Mouse (Mus musculus) right cerebral cortex, postnatal 36 days (tissue): ENCODE measurements at regions not wholly inside any gene's neighbourhood (a gene's known extent, or its start where the extent isn't known, plus 50 kb on each side); places are given as distances from the start of the nearest gene placed in this dataset.
A peak's percentile ranks its signal among the peaks of the same experiment; 100 is the strongest.

ENCODE experiments used
- DNase-seq, 2 experiments: peaks; one replicate each; pipeline ENCODE4 v3.0.0; 2022; ENCODE audit warnings: low spot score in 2 of 2, mixed read lengths in 1 of 2

DNA sequence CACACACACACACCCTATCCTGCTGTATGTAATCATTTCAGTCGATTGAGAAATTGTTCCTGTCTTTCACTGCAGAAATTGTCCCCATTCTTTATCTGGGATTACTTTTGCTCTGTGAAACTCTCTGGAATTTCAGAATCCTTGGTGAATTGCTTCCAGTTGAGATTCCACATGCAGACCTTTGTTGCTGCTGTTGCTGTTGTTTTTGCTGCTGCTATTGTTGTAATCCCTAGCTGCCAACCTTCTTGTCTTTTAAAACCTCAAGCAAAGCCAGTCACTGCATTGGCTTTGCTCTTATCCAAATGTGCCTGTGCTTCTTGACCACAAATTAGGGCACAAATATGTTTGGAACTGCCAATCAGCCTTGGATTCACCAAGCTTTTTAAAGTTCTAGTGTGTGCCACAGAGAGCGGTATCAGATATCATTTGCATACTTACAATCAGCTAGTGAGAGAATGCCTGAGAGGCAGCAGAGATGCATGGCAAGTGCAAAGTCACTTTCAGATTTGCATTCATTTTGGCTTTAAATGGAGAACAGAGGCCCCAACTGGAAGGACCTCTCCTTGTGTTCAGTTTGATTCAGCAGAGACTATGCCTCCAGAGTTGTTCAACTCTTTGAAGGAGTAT, 1187.0 kb upstream of the Map3k7 start:
- no peak for DNase-seq

DNA sequence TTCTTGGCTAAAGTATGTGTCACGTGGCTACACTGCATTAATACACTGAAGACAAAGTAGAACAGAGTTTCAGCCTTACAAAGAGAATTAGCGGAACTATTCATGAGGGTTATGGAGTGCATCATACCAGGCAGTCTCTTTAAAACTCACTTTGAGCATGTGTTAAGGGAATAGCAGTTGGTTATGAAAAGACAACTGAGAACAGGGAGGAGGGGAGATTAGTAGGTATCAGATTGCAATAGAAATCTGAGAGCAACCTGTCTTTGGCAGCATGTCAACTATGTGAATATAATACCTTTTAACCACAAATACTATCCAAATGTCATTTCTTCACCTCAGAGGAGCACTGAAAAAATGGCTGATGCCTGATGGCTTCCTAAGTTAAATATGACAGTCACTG, 1182.2 kb upstream of the Map3k7 start:
- DNase-seq: no peak

DNA sequence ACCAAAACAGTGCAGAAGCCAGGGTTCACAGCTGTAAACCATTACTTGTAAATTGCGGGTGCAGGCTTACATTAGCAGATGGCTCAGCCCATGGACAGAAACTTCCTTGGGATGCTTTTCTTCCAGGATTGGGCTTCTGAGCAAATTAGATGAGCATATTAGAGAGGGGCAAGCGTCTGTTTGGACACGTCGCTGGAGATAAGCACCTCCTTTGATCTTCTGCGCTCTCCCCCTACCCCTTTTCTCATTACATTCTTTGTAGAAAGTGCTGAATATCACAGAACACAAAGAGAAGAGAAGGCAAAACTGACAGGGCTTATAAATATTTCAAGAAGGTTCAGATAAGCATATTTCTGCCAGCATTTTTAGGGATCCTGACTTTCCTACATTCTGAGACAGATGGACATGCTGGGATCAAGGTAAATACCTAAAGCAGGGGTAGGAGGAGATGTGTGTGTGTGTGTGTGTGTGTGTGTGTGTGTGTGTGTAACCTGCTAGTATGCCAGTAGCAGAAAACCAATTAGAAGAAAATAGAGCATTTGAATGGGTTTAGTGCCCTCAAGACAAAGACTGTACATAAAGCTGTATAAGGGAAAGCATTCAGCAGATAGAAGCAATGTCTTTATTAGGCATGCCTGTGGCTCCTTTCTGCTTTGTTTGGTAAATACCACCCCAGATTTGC, 1173.8 kb upstream of the Map3k7 start:
- no peak for DNase-seq

DNA sequence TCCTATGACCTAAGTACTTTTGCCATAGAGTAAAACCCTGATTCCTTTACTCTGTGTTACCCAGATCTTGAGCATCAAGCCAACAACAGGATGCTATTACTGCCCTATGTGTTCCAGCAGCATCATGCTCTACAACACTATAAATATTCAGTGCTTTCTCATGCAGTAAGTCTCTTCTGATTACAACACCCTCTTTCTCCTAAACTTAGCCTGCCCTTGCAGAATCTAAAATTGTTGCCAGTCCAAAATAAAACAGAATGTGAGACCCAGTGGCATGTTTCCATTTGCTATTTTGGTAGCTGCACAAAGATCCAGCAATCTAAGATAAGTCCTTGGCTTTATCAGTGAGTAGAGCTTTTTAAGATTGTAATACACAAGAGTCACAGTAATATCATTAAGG, 1154.1 kb upstream of the Map3k7 start:
- DNase-seq: peak; percentile 0 to 15

DNA sequence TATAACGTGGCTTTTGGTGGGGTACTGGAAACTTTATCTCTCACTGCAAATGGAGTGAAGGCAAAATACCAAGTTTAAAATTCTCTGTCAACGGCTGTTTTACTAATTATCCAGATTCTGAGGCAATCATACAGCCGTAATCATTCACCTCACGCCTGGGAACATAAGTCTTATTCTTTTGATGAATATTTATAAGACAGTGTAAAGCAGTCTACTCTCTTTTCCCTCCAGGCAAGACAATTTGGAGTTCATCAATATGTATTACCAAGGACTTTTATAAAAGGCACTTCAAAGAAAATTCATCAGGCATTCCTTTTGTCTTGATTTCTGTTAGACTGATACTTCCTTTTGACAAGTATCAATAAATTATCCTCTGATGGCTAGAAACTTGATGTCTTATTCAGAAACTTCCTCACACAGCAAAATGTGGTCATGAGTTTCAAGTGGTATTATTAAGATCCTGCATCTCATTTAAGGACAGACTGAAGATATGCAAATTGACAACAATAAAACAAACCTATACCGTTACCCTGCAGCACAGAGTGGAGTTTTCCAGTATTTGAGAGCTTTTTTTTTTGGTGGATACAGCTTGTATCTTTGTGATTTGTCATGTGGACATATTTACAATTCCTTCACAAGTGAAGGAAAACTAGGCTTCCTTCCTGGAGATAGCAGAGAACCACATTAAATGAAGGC, 1108.4 kb upstream of the Map3k7 start:
- DNase-seq: no peak

DNA sequence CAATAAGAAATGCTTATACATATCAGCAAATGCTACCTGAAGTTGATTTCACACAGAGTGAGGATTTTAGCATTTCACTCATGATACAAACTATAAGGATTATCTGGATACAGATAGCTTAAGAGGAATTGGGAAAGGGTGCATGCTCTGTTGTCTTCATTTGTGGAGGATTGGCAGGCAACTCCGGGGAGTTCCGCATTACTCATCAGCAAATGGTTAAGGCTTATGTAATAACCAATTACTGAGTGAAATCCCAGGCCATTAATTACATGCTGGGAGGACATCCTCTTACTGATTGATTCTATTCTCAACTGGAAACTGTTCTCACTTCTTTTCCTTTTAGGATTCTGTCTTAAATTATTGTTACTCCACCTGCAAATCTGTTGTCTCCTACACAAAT, 1058.9 kb upstream of the Map3k7 start:
- DNase-seq: no peak

DNA sequence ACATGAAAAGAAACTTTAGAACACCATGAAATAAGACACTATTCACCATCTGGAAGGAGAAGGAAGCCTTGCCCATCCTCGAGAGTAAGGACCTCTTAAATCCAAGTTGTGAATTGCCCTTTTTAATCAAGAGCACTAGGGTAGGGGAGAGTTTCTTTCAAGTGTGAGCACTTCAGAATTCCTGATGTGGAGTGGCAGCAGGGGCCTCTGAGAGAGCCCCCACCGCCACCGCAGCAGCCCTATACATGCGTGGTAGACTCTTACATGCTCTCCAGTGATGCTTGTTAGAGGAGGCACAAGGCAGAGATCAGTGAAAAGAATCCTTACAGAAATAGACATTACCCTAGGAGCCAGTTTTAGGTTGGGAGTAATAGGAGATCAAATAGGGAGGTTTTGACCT, 1041.0 kb upstream of the Map3k7 start:
- DNase-seq: no peak

DNA sequence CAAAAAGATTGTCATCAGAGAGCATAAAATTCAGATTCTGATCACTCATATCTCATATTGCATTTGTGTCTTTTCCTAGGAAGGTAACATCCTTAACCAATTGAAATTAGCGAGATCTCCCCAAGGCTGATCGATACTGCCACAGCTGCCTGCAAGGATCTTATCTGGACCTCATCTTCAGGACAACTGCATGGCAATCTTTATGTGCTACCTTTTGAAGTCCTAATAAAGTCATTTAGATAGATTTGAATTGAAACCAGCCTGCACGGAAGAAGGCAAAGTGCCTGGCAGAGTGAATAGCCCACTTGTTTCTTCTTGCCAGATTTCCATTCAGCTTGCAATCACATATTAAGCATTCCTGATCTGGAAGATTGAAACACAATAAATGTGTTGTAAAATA, 1031.5 kb upstream of the Map3k7 start:
- DNase-seq: no peak

DNA sequence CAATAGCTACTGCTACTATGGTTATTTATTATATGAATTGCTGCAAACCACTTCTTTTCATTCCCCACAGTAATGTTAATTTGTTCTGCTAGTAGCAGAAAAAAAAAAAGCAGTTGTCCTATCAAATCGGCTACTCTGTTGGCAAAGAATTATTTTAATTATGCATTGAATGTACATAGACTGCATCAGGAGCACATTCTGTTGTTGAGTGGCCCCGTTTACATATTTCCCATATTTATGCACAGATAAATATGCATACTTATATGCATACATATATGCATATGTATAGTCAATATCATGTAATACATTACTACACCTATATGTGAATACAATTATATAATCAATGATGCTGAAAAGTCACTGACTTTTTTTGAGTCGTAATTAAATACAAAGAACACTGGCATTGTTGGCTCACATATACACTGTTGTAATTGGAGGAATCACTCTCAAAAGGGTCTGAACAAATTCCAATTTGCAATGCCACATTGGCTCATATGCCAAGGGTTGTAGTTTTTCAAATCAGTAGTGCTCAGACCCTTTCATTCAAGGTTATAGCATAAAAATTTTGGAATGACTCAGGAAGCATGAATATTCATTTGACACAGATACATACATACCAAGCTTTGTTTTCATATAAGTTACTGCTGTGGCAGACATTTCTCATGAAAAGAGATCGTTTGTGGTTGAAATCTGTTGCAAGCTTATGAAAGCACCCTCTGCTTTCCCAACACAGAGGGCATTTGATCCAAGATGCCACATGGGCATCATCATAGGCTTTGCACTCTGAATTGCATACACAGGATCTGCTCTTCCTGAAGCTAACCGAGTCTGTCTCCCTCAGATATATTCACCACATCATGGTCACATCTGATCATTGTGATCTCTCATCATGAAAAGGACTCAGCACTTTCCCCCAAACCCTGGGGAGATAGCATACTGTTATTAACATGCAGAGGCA, 1030.6 kb upstream of the Map3k7 start:
- no peak for DNase-seq

DNA sequence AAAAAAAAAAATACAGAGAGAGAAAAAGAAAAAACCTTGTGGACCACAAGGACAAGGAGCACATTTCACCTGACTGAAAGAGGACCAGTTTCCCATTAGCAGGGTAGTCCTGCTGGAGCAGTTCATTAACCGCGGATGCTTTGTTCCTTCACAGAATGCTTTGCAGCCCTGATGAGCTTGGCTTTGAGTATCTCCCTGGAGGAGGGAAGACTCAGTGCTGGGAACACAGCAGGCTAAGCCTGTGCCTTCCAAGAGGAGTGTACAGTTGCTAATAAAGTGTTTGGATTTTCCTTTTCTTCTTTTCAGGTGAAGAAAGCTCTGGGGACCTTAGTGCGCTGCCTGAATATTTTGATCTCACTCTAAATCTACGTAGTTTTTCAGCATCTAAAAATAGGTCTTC, 980.3 kb upstream of the Map3k7 start:
- DNase-seq: no peak

DNA sequence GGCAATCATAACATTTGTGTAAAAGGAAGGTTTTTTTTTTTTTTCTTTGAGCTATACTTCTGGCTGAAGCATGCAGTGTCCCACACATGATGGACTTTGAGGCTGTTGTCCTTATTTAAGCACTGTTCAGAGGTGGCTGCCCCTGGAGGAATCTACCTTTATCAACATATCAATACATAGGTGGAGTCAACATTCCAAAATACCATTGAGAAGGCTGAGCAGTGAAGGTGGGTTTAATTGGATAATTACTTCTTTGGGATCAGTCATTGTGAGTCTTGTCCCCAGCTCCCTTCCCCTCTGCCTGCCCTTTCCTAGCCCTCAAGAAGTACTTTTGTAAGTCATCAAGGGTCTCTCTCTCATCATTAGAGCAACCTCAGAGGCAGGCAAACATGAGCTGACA, 951.9 kb upstream of the Map3k7 start:
- DNase-seq: no peak

DNA sequence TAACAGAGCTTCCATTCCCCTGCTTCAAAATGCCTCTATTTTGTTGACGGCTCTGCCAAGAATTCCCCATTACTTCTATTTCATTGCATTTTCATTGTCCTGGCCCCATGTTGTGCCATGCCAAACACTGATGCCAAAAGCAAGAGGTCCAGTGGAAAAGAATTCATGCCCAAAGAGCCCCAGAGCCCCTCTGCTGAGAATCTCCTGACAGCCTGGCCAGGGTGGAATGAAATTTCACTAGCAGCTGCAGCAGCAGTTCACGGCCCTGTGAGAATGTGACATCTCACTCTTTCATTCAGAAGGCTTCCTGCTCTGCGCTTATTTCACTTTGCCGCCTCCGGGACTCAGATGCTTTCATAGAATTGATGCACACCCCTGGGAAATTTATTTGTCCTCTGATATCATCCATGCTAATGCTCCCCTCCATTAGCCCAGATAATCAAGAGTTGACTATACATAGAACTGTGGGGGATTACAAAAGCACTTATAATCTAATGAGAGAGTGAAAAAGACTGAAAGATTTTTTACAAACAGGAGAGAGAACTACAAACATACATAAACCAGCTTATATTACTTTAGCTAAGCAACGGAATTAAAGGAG, 911.7 kb upstream of the Map3k7 start:
- no peak for DNase-seq

DNA sequence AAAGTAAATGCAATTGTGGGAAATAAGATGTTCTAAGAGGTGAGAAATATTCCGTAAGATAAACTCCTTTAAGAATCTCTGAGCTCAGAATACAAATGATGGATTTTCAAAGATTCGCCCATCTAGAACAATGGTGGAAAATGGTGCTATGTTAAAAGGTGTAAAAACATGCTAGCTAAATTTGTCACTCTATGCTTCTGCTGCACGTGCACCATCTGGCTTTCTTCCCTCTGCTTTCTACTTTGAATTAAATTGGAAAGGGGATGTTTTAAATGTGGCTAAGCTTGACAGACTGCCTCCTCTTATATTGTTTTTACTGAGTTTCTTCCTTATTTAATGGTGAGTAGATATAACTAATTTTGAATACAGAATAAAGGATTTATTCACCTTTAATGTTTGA, 887.7 kb upstream of the Map3k7 start:
- no peak for DNase-seq

DNA sequence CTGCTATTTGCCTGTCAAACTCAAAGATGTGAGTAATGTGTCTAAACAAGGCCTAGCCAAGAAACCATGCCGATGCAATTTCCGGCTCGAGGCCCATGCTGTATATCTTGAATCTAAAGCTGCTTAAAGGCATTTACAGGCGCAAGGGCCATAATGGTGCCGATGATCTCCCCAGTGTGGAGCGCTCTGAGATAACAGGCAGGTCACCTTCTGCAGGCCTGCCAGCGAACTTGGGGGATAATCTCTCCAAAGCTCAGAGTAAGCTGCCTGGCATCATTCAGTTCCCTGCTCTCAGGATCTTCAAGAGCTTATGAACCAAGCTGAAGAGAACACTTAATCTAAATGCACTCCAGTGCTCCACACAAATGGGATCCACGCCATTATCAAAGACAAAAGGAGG, 842.3 kb upstream of the Map3k7 start:
- DNase-seq: no peak

DNA sequence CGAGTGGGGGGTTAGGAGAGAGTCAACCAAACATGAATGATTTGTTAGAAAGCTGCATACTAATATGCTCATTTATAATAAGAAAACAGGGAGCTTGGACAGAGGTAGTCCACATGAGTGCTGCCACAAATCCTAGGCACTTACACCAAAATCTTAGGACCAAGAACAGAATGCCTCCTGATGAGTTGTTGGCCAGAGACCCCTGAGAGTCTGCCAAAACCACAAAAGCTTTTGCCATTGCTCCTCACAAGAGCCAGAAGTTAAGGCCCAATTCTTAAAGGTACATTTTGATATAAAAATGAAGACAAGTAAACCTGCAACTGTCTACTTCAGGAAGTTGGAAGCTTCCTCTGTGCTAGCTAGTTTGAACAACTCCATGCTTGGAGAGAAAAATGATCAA, 820.7 kb upstream of the Map3k7 start:
- no peak for DNase-seq

DNA sequence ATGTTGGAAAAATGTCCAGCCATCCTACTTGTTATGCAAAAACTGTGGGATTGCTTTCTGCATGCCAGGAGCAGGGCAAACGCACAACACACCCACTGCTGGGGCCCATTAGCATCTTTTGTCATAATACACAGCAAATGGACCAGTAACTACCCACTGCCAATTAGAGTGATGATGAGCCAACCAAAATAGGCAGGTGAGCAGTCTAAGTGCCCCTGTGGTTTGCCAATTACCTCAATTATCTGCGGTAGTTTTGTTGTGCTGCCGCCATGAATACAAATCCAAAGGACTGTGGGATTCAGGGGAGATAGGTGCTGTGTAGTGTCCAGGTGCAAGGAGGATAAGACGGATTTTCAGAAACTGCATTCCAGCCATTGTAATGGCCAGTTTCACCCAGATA, 796.5 kb upstream of the Map3k7 start:
- DNase-seq: no peak

DNA sequence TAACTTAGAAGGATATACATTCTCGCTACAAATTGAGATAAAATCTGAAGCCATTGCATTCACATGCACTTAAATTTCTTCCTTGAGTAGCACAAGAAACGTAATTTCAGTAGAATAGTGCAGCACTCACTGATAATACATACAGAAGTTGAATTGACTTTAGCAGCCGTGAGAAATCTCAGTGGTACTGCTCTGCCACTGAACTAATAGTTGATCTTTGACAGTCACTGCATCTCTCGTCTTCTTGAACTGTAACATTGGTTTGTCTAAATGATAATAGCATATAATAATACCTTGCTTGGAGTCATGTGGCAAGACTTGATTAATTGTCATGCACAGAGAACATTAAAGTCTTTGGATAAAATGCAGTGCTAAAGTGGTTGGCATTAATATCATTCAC, 795.5 kb upstream of the Map3k7 start:
- no peak for DNase-seq

DNA sequence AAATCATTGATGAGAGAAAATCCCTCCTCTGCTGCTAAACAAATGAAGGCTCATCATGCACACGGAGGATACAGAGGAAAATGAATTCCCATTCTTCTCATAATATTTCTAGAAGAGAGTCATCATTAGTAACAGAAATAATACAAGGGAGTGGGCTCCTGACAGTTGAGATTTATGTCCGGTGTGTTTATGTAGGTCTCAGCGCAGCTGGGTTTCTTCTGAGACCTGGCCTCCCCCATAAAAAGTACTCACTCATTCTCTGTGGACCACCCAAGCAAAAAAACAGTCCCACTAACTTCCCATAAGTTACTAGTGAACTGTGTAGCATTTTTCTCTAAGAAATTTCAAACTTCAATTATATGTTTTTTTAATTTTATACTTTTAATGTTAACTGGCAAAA, 792.7 kb upstream of the Map3k7 start:
- DNase-seq: no peak

DNA sequence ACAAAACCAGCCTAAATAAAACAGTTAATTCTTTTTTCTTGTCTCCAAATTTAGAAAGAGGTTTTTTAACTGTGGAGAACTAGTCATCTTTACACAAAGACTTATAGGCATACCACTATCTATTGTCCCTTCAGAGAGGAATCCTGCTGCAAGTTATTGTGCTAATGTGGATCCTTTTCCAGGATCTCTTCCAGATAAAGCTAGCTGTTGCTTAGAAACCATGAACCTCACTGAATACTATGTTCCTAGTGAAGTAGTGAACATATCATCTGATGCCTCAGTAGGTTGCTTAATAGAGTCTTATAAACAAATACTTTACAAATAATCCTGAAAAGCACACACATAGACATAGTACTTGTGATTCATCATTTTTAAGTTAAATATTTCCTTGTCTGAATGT, 766.0 kb upstream of the Map3k7 start:
- no peak for DNase-seq

DNA sequence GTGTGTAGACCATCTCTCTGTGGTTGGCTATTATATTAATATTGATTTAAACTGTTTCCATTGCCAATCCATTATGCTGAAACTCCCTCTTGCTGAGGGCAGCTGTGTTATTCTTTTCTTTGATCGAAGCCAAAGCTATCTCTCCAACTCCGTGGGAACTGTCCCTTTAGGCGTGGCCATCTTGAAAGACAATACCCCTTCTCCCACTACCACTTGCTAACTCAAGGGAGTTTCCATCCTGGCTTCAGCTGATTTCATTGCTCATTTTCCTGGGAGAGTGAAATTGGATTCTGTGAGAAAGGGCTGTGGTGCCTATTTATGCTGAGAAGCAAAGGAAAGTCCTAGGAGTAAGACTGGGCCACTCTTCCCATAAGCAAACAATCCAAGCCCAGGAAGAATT, 760.6 kb upstream of the Map3k7 start:
- no peak for DNase-seq

DNA sequence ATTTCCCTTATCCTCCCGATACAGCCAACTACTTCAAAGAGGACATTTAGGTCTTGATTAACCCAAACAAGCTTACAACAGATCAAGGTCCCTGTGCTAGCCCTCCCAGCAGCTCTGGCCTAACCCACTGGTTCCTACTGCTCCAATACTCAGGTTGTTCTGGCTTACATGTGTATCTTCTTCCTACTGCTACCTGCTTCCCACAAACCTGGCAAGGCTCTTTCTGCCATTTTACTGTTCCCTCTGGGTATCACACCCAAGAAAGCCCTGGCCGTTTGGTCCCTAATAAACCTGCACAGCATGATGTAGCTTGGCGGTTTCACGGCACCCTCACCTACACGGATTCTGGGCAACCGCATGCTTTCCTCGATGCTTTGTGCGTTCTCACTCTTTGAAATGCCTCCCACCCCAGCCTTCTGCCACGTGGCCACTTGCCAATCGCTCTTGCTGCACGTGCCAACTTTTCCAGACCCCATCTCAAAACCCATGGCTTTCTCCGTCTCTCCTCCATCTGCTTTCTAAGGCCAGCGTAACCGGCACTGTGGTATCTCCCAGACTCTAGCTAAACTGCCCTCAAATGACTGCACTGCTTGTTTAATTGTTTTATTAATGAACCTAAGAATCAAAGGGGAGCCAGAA, 758.4 kb upstream of the Map3k7 start:
- no peak for DNase-seq
